Mouse (Mus musculus): ENCODE data around the gene Pcnx3. TPM values are rescaled to one million over a fixed set of nuclear protein-coding genes. Genes with fewer than 3 reads are reported as not detected.

The Pcnx3 gene
- polyA plus RNA-seq, 1 experiment from 2014 or later: 29.1 TPM

- no peak overlapping the region for H3K9ac ChIP-seq (ENCODE audit: low read length)
These were observed 38.4 kb upstream of the Pcnx3 start for GRCm38 (mm10) chr19:5726961-5727578.

GRCm38 (mm10) chr19:5725767-5726515, 37.2 kb upstream of the Pcnx3 start, which contains the start of gene Ehbp1l1:
TSS of gene Ehbp1l1 (minus strand) at chr19:5726317.
- peaks cover 10% of the 10 kb centered on the region for H3K36me3 ChIP-seq (ENCODE audit: control insufficient read depth, insufficient read depth, low read length)
- peak within 1 kb of the TSS; percentile 94 for H3K4me2 ChIP-seq (ENCODE audit: low read depth, severe bottlenecking)
- no peak for ATAC-seq (ENCODE audit: insufficient number of reproducible peaks, low FRiP score, low TSS enrichment, low read depth)
- no peaks in the 10 kb centered on the region for H3K27me3 ChIP-seq (ENCODE audit: control insufficient read depth, insufficient read depth, low read length)
- no peak within 1 kb of the TSS for H3K27ac ChIP-seq (replicated peaks; ENCODE audit: low read depth, low read length)
- peak within 1 kb of the TSS; percentile 32 for H3K9ac ChIP-seq (ENCODE audit: low read length)
- no peaks in the 10 kb centered on the region for H3K9me3 ChIP-seq (ENCODE audit: control insufficient read depth, low read length)
- WGBS: 12% methylated on average over 49 of the region's 49 CpGs
- peaks cover 33% of the 10 kb centered on the region for H3K4me1 ChIP-seq (ENCODE audit: control insufficient read depth, insufficient read depth, low read length)
- H3K4me3 ChIP-seq (ENCODE audit: low read depth, low read length): peak within 1 kb of the TSS; percentile 98
- peak; percentile 58 for DNase-seq (ENCODE audit: low spot score)

More at GRCm38 (mm10) chr19:5726961-5727578, 38.4 kb upstream of the Pcnx3 start:
- Histone ChIP-seq H3K4me3 (ENCODE audit: low read depth, low read length) (peak overlapping the region; percentile 98), H3K27me3 (ENCODE audit: control insufficient read depth, insufficient read depth, low read length) (no peaks in the 10 kb centered on the region), H3K36me3 (ENCODE audit: control insufficient read depth, insufficient read depth, low read length) (peaks cover 3% of the 10 kb centered on the region; the same call in 1 of the 2 replicates), H3K27ac (replicated peaks; ENCODE audit: low read depth, low read length) (peak overlapping the region; percentile 49; the same call in 1 of the 2 replicates), H3K4me1 (ENCODE audit: control insufficient read depth, insufficient read depth, low read length) (peaks cover 37% of the 10 kb centered on the region), H3K9me3 (ENCODE audit: control insufficient read depth, low read length) (no peaks in the 10 kb centered on the region), H3K4me2 (ENCODE audit: low read depth, severe bottlenecking) (peak overlapping the region; percentile 94)
- DNase-seq (ENCODE audit: low spot score) (peak; percentile 22), ATAC-seq (ENCODE audit: insufficient number of reproducible peaks, low FRiP score, low TSS enrichment, low read depth) (no peak)
- 72% methylated on average over 15 of the region's 15 CpGs for WGBS

DNA sequence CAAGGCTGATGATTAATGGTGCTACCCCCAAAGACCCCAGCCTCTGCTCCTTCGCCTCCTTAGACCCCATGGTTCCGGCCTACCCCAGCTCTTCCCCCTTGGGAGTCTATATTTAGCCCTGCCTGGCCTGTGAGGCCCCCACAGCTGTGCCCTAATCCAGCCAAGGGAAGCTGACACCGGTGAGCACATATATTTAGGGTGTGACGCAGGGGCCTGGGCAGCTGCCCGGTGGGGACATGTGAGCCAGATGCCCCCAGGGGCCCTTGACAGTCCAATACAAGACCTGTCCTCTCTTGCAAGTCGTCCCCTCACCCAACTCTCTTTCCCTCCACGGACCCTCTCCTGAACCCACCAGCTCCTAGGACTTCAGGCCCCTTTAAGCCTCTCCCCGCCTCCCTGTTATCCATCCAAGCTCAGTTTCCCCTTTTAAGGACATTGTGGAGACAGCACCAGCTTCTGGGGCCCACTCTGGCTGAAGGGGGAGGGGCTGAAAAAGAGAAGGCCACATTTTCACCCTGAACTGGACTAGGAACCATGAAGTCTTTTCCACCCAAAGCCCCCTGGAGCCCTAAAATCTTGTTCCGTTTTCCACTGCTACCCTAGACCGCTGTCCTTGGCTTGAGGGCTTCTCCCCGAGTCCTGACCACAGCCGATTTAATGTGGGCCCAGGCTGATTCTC, 36.5 kb upstream of the Pcnx3 start:
- H3K27me3 ChIP-seq (ENCODE audit: control insufficient read depth, insufficient read depth, low read length): no peaks in the 10 kb centered on the region
- H3K9me3 ChIP-seq (ENCODE audit: control insufficient read depth, low read length): no peaks in the 10 kb centered on the region
- H3K4me2 ChIP-seq (ENCODE audit: low read depth, severe bottlenecking): peak overlapping the region; percentile 53
- H3K36me3 ChIP-seq (ENCODE audit: control insufficient read depth, insufficient read depth, low read length): peaks cover 18% of the 10 kb centered on the region
- 69% methylated on average over 12 of the region's 12 CpGs for WGBS
- ATAC-seq (ENCODE audit: insufficient number of reproducible peaks, low FRiP score, low TSS enrichment, low read depth) (0 out of 2 replicates have a peak, but pooled peaks have one; percentile 12), DNase-seq (ENCODE audit: low spot score) (peak; percentile 26)
- H3K9ac ChIP-seq (ENCODE audit: low read length): peak overlapping the region; percentile 32
- peak overlapping the region; percentile 9; the same call in 1 of the 2 replicates for H3K4me3 ChIP-seq (ENCODE audit: low read depth, low read length)
- H3K27ac ChIP-seq (replicated peaks; ENCODE audit: low read depth, low read length): no peak overlapping the region
- peaks cover 29% of the 10 kb centered on the region for H3K4me1 ChIP-seq (ENCODE audit: control insufficient read depth, insufficient read depth, low read length)

GRCm38 (mm10) chr19:5724549-5724941, 35.8 kb upstream of the Pcnx3 start:
- Histone ChIP-seq H3K9ac (ENCODE audit: low read length) (no peak overlapping the region), H3K36me3 (ENCODE audit: control insufficient read depth, insufficient read depth, low read length) (peaks cover 20% of the 10 kb centered on the region), H3K9me3 (ENCODE audit: control insufficient read depth, low read length) (no peaks in the 10 kb centered on the region), H3K27me3 (ENCODE audit: control insufficient read depth, insufficient read depth, low read length) (no peaks in the 10 kb centered on the region), H3K4me1 (ENCODE audit: control insufficient read depth, insufficient read depth, low read length) (peaks cover 28% of the 10 kb centered on the region), H3K27ac (replicated peaks; ENCODE audit: low read depth, low read length) (no peak overlapping the region), H3K4me2 (ENCODE audit: low read depth, severe bottlenecking) (peak overlapping the region; percentile 28), H3K4me3 (ENCODE audit: low read depth, low read length) (no peak overlapping the region; the same call in 1 of the 2 replicates)
- DNase-seq (ENCODE audit: low spot score) (peak; percentile 24), ATAC-seq (ENCODE audit: insufficient number of reproducible peaks, low FRiP score, low TSS enrichment, low read depth) (no peak)
- 79% methylated on average over 7 of the region's 7 CpGs for WGBS

- WGBS: 72% methylated on average over 4 of the region's 4 CpGs
- Histone ChIP-seq H3K9me3 (ENCODE audit: control insufficient read depth, low read length) (no peaks in the 10 kb centered on the region), H3K4me3 (ENCODE audit: low read depth, low read length) (no peak overlapping the region), H3K27me3 (ENCODE audit: control insufficient read depth, insufficient read depth, low read length) (no peaks in the 10 kb centered on the region), H3K36me3 (ENCODE audit: control insufficient read depth, insufficient read depth, low read length) (peaks cover 22% of the 10 kb centered on the region), H3K27ac (replicated peaks; ENCODE audit: low read depth, low read length) (no peak overlapping the region), H3K4me1 (ENCODE audit: control insufficient read depth, insufficient read depth, low read length) (peaks cover 28% of the 10 kb centered on the region), H3K4me2 (ENCODE audit: low read depth, severe bottlenecking) (peak overlapping the region; percentile 28), H3K9ac (ENCODE audit: low read length) (no peak overlapping the region; the same call in 1 of the 2 replicates)
- DNase-seq (ENCODE audit: low spot score) (no peak), ATAC-seq (ENCODE audit: insufficient number of reproducible peaks, low FRiP score, low TSS enrichment, low read depth) (no peak)
These were observed 35.3 kb upstream of the Pcnx3 start for GRCm38 (mm10) chr19:5723934-5724548.

- H3K27me3 ChIP-seq (ENCODE audit: control insufficient read depth, insufficient read depth, low read length): no peaks in the 10 kb centered on the region
- ATAC-seq (ENCODE audit: insufficient number of reproducible peaks, low FRiP score, low TSS enrichment, low read depth) (no peak), DNase-seq (ENCODE audit: low spot score) (no peak)
- peaks cover 20% of the 10 kb centered on the region for H3K4me1 ChIP-seq (ENCODE audit: control insufficient read depth, insufficient read depth, low read length)
- H3K27ac ChIP-seq (replicated peaks; ENCODE audit: low read depth, low read length): no peak overlapping the region
- H3K9ac ChIP-seq (ENCODE audit: low read length): no peak overlapping the region
- 94% methylated on average over 7 of the region's 7 CpGs for WGBS
- H3K4me3 ChIP-seq (ENCODE audit: low read depth, low read length): no peak overlapping the region
- peaks cover 23% of the 10 kb centered on the region for H3K36me3 ChIP-seq (ENCODE audit: control insufficient read depth, insufficient read depth, low read length)
- H3K4me2 ChIP-seq (ENCODE audit: low read depth, severe bottlenecking): no peak overlapping the region
- no peaks in the 10 kb centered on the region for H3K9me3 ChIP-seq (ENCODE audit: control insufficient read depth, low read length)
These were observed 34.2 kb upstream of the Pcnx3 start for GRCm38 (mm10) chr19:5722848-5723425.

GRCm38 (mm10) chr19:5721233-5721632, 32.5 kb upstream of the Pcnx3 start:
- 90% methylated on average over 6 of the region's 6 CpGs for WGBS
- H3K36me3 ChIP-seq (ENCODE audit: control insufficient read depth, insufficient read depth, low read length): peaks cover 23% of the 10 kb centered on the region

More at GRCm38 (mm10) chr19:5721233-5721632, 32.5 kb upstream of the Pcnx3 start:
- no peaks in the 10 kb centered on the region for H3K27me3 ChIP-seq (ENCODE audit: control insufficient read depth, insufficient read depth, low read length)
- peaks cover 10% of the 10 kb centered on the region for H3K4me1 ChIP-seq (ENCODE audit: control insufficient read depth, insufficient read depth, low read length)
- no peak overlapping the region for H3K4me2 ChIP-seq (ENCODE audit: low read depth, severe bottlenecking)
- H3K4me3 ChIP-seq (ENCODE audit: low read depth, low read length): no peak overlapping the region
- DNase-seq (ENCODE audit: low spot score): no peak
- H3K9ac ChIP-seq (ENCODE audit: low read length): no peak overlapping the region
- H3K27ac ChIP-seq (replicated peaks; ENCODE audit: low read depth, low read length): no peak overlapping the region
- ATAC-seq (ENCODE audit: insufficient number of reproducible peaks, low FRiP score, low TSS enrichment, low read depth): no peak
- no peaks in the 10 kb centered on the region for H3K9me3 ChIP-seq (ENCODE audit: control insufficient read depth, low read length)
